Mouse (Mus musculus): ENCODE measurements around the gene Ugt1a6b.

DNA sequence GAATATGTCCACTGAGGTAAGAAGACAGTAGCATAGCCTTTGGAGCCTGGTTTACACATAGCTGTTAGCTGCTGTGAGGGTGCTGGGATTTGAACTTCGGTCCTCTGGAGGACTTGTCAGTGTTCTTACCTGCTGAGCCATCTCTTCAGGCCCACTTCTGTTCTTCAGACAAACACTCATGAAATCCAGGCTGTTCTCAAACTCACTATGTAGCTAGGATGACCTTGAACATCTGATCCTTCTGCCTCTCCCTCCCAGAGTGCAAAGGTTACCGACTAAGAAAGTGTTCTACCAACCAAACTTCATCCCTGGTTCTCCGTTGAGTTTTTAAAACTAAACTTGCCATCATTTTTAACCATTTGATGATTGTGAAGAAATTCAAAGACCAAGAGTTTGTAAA is 34.2 kb downstream of the Ugt1a6b start:
- TF ChIP-seq EP300 (IDR thresholded peaks at IDR 0.05; ENCODE audit: low read depth) (no peak), CTCF (IDR thresholded peaks at IDR 0.05; ENCODE audit: low read depth) (no peak)

All from liver, postnatal 0 days (tissue).